Comparison of ENCODE assay signal across 10 mouse cellular contexts in the genomic region with DNA sequence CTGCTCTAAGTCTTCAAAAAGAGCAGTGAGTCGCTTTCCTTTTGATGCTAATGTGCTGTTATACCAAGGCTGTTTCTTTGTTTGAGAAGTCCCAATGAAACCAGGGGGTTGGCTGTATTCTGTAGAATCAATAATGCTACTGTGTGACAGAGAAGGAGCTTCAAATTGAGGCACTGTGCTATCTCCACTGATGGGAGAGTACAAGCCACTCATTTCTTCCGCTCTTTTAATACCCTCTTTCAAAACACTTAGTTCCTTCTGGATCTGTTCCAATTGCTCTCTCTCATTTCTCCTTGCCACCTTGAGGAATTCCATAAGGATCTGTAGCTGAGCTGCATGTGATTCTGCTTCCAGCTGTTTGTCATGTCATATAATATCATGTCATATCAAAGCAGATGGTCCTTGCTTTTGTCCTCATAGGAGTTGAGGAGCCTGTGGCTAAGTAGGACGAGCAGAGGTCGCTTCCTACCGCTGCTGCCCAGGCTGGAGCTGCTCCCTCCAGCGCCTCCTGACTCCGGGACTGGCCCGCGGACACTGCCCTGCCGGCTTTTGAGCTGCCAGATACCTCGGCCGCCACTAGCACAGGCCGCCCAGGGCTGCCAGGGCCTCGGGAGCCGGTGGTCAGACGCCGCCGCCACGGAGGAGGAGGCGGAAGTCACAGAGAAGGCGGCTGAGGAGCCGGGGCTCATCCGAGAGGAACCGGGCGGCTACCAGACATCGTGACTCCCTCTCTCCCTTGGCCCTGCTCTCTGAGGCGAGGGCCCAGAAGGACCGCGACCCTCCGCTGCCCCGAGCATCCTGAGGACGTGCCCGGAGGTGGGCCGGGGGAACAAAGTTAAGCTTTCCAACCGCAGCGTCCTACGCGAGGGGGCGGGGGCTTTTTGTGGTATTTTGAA. TPM values are rescaled to one million over a fixed set of nuclear protein-coding genes. Genes with fewer than 3 reads are reported as not detected.
A peak's percentile ranks its signal among the peaks of the same experiment; 100 is the strongest.
DNase-seq lines count a peak whose midpoint lies in the region; ATAC-seq and TF ChIP-seq lines count a peak whose summit lies in the region.
"Had no signal": no experiment of that assay in that cellular context is flagged by ENCODE, and none has a peak within 500 bp of the region (broad histone marks: within the 10 kb centered on the region; RNA-seq: fewer than 3 reads in every experiment).

No protein-coding gene starts in this region.

- peak overlapping the region; percentile 43 for H3K4me3 ChIP-seq in forebrain, embryonic 13.5 days
- H3K4me3 ChIP-seq in intestine, postnatal 0 days (ENCODE audit: low read depth, low read length) = peak overlapping the region; percentile 37

- H3K36me3 ChIP-seq in forebrain, embryonic 13.5 days (ENCODE audit: poor library complexity, severe bottlenecking) = no peaks in the 10 kb centered on the region
- no peaks in the 10 kb centered on the region for H3K36me3 ChIP-seq in intestine, postnatal 0 days (ENCODE audit: control insufficient read depth, insufficient read depth)

- peaks cover 9% of the 10 kb centered on the region; the same call in 1 of the 2 replicates for H3K27me3 ChIP-seq in forebrain, embryonic 13.5 days
- no peaks in the 10 kb centered on the region for H3K27me3 ChIP-seq in intestine, postnatal 0 days (replicated peaks; ENCODE audit: control insufficient read depth, insufficient read depth, low read length)

- 5% methylated on average over 34 of the region's 39 CpGs for WGBS in forebrain, embryonic 13.5 days
- WGBS in intestine, postnatal 0 days = 11% methylated on average over 38 of the region's 39 CpGs

- H3K27ac ChIP-seq in forebrain, embryonic 13.5 days = no peak overlapping the region
- no peak overlapping the region for H3K27ac ChIP-seq in intestine, postnatal 0 days (ENCODE audit: low read depth, low read length)

- TF ChIP-seq CTCF in intestine, postnatal 0 days (IDR thresholded peaks at IDR 0.05; ENCODE audit: low read depth) = no peak

- peak; percentile 70 for ATAC-seq in forebrain, embryonic 13.5 days
- no peak for ATAC-seq in intestine, postnatal 0 days
- peak; percentile 86 for ATAC-seq in megakaryocyte progenitor cell, adult 5-6 weeks (replicated peaks; ENCODE audit: poor library complexity)

- H3K4me2 ChIP-seq in forebrain, embryonic 13.5 days = peak overlapping the region; percentile 68
- peak overlapping the region; percentile 69 for H3K4me2 ChIP-seq in intestine, postnatal 0 days (replicated peaks; ENCODE audit: low read depth)

- H3K9ac ChIP-seq in forebrain, embryonic 13.5 days = peak overlapping the region; percentile 68
- H3K9ac ChIP-seq in intestine, postnatal 0 days (ENCODE audit: low read depth, low read length) = peak overlapping the region; percentile 28; the same call in 1 of the 2 replicates

- DNase-seq in cerebellum, postnatal 25 days = peak; percentile 28 to 51
- DNase-seq in cerebellum, adult 11-12 months = no peak
- peak; percentile 50 for DNase-seq in Muller cell, postnatal 12 days (ENCODE audit: inconsistent ontology term)
- DNase-seq in urinary bladder, postnatal 14 days (ENCODE audit: low spot score) = no peak
- no peak for DNase-seq in natural killer cell, adult 2 months (ENCODE audit: low spot score in 2 of 2)

- H3K9me3 ChIP-seq in forebrain, embryonic 13.5 days (replicated peaks) = no peaks in the 10 kb centered on the region; the same call in 1 of the 2 replicates
- H3K9me3 ChIP-seq in intestine, postnatal 0 days (ENCODE audit: control insufficient read depth) = no peaks in the 10 kb centered on the region

- H3K4me1 ChIP-seq in forebrain, embryonic 13.5 days = 0 out of 2 replicates have a peak, but pooled peaks cover 6% of the 10 kb centered on the region
- H3K4me1 ChIP-seq in intestine, postnatal 0 days (replicated peaks; ENCODE audit: control insufficient read depth, insufficient read depth, low read length) = no peaks in the 10 kb centered on the region

RNA-seq across cellular contexts. Expression of gene Ybx3, which starts 45.1 kb away (rescaled TPM):
- polyA plus RNA-seq in forebrain, embryonic 13.5 days (2015; fragmentation: Nextera tagmentation; extraction: Ambion mirVana) = 27.4 and 27.9 TPM in 2 replicates
- 33.9 and 39.9 TPM in 2 replicates for polyA plus RNA-seq in intestine, postnatal 0 days (2015; fragmentation: Nextera tagmentation; extraction: Ambion mirVana)
- 568 and 581 TPM in 2 replicates for total RNA-seq in megakaryocyte progenitor cell, adult 5-6 weeks (2015)
- total RNA-seq in megakaryocyte progenitor cell, adult 5-6 weeks (2017) = 577 and 593 TPM in 2 replicates

RNA-seq across cellular contexts. Expression of gene 5430401F13Rik, which starts 52.8 kb away (rescaled TPM):
- polyA plus RNA-seq in forebrain, embryonic 13.5 days (2015; fragmentation: Nextera tagmentation; extraction: Ambion mirVana) = not detected in 2 replicates
- polyA plus RNA-seq in intestine, postnatal 0 days (2015; fragmentation: Nextera tagmentation; extraction: Ambion mirVana) = not detected in 2 replicates
- total RNA-seq in megakaryocyte progenitor cell, adult 5-6 weeks (2015) = not detected in 2 replicates
- total RNA-seq in megakaryocyte progenitor cell, adult 5-6 weeks (2017) = not detected in 2 replicates
- total RNA-seq: CH12.LX; heart, adult 18-20 months had no signal

RNA-seq across cellular contexts. Expression of gene Gm6619, which starts 52.8 kb away (rescaled TPM):
- not detected in 2 replicates for polyA plus RNA-seq in forebrain, embryonic 13.5 days (2015; fragmentation: Nextera tagmentation; extraction: Ambion mirVana)
- polyA plus RNA-seq in intestine, postnatal 0 days (2015; fragmentation: Nextera tagmentation; extraction: Ambion mirVana) = not detected in 2 replicates
- not detected in 2 replicates for total RNA-seq in megakaryocyte progenitor cell, adult 5-6 weeks (2015)
- not detected in 2 replicates for total RNA-seq in megakaryocyte progenitor cell, adult 5-6 weeks (2017)
- total RNA-seq: CH12.LX; heart, adult 18-20 months had no signal

Comparison
In these comparisons a context has a peak if more than half of its experiments do, and no peak if none do; other contexts are left out.
1. DNase-seq: peak in cerebellum, postnatal 25 days (2 of 2) and Muller cell, postnatal 12 days (single experiment); none in cerebellum, adult 11-12 months (single experiment), urinary bladder, postnatal 14 days (single experiment) and natural killer cell, adult 2 months (0 of 2).